Mouse (Mus musculus) right cerebral cortex, postnatal 14 days (tissue): Measurements from ENCODE around the gene Kcnh4.

Experiments used
- DNase-seq: peaks from one replicate; pipeline ENCODE4 v3.0.0; 2022

The Kcnh4 gene

DNA sequence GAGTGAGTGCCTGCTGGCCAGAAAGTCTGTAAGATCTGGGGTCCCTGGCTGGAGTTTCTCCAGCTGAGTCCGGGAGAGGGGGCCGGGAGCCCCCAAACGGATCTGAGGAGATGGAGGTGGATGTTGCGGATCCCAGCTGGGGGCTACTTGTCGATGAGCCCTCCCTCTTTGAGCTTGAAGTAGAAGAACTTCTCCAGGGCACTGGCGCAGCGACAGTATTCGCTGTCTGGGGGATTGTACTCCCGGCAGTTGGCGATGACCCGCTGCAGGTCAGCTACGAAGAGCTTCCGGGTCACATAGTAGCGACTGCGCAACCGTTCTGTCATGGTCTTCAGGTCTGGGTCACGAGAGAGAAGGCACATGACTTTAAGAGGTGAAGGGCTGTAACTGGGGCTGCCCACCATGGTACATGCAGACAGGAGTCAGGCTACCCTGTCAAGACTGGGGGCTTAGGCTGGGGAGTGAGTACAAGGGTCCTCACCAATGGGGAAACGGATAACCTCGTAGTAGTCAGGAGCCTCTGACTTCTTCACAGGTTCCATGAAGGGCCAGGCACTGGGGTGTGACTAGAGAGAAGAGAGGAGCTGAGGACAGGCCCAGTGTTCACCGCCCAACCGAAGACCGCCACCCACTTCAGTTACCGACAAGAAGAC is 54.5 kb downstream of the Kcnh4 start:
- no peak for DNase-seq

DNA sequence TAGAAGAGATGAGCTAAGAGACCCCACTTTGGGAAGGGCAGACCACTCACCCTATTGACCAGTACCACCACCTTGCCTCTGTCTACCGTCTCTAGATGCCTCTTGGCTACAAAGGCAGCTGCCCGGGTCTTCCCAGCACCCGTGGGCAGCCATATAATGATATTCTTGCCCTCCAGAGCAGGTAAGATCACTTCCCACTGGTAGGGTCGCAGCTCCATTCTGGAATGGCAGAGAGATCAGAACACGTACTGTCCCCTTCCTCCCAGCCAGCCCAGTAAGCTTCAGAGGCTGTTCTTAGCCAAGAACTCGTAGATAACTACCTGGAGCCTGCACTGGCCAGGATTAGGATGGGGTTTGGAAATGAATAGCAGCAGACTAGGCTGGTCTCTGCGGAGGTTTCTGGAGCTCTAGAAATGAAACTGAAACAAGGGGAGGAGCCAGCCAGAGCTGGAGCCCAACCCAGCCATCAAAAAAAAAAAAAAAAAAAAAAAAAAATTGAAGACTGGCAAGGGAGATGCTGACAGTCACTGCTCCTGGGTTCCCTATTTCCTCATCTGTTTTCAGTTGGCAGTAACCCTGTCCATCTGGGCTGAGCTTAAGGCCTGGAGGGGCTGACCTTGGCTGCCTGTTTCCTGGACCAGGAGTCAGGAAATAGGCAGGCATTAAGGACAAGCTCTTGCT is 55.8 kb downstream of the Kcnh4 start, which contains the start of gene Dhx58:
TSS of gene Dhx58 (minus strand) at position 421 of the 681 bp plus-strand sequence.
- DNase-seq = no peak

DNA sequence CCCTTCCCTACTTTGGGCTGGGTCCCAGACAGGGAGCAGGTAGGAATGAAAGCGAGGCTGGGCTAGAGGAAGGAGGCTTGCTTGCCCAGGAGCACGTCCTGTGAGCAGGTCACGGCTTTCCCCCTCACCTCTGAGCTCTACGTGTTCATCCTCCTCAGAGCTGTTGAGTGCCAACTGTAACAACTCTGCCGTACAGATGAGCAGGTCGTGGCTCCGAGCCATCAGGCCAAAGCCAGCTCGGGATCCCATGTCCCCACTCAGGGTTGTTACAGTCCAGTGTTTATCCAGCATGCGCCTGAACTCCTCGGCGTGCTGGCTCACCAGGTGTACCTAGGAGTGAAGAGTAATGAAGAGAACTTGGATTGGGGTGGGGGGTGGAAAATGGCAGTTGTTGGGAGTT is 56.4 kb downstream of the Kcnh4 start:
- no peak for DNase-seq

DNA sequence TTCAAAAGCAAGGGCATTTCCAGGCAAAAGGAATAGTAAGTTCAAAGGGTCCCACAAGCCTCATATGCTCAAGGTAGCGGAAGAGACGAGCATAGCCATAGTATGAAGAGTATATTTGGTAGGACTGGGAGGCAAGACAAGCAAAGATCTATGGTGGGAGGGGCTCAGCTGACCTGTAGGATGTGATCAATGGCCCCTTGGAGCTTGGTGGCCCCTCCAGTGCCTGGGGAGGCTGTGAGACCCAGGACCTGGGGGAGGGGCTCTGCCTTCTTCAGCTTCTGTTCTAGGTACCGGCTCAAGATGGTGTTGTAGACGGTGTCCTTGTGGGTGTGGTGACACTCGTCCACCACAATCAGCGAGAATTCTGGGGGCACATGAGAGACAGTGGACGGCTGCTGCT is 56.8 kb downstream of the Kcnh4 start:
- no peak for DNase-seq

DNA sequence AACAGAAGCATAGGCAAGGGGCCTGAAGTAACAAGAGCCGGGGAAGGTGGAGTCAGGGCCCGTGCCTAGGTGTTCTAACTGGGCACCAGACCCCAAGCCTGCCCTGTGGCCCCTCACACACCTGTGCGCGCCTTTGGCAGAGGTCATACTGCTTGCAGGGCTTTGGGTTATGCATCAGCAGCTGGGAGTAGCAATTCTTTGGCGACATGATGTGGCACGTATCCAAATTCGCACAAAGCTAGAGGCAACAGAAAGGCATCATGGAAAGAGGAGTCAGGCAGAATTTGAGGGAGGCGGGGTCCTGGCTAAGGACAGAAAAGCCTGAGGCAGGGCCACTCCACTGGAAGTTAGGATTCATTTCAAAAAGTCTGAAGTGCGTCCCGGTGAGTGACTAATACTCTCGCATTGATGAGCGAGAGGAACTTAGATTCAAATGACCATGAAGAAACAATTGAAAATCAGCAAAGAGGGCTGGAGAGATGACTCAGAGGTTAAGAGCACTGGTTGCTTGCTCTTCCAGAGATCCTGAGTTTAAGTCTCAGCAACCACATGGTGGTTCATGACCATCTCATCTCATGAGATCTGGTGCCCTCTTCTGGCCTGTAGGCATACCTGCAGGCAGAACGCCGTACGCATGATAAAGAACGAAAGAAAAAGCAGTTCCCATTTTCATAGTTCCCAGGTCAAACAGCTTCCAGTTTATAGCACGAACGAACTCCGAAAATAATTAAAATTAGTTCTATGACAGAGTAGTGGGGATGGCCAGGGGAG is 57.5 kb downstream of the Kcnh4 start:
- DNase-seq = no peak

DNA sequence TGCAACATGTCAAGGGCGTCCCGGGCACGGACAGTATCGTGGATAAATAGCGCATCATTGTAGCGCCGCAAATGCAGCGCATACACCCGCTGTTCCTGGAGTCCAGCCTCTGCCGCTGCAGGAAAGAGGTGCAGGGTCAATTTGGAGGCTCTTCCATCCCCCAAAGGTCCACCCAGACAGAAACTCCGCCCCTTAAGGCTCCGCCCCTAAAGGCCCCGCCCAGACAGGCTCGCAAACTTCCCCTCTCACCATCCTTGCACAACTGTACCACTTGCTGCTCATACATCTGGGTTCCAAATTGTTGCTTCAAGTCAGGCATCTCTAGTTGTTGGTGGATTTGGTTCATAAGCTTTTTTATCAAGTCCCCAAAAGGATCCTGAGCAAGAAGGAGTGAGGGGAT is 58.4 kb downstream of the Kcnh4 start:
- no peak for DNase-seq

DNA sequence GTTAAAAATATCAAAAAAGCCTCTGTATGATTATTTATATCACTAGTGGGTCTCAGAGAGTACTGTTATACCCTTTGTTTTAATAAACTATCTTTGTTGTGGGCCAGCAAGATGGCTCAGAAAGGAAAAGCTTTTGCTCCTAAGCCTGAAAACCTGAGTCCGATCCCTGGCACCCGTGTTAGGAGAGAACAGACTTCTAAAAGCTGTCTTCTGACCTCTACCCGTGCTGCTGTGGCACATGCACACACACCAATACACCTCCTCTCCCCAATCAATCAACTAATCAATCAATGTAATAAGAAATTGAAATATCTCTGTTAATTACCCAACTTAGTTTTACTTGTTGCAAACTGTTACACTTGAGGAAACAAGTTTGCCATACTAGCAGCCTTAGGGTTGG is 59.0 kb downstream of the Kcnh4 start:
- no peak for DNase-seq

DNA sequence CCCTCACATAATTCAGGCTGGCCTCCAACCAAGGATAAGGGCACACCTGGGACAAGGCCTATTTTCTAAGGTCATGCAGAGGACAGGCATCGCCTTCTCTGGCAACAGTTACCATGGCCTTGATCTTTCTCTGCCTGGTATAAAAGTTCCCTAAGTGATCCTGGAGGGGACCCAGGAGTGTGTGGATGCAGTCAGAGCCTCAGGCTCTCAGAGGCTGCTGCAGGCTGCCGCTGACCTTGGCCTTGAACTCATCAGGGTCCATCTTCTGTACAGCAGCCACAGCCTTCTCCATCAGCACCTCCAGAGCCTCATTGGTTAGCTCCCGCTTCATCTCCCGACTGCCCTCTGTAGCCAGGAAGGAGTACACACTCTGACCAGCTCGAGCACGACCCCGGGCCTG is 61.8 kb downstream of the Kcnh4 start:
- DNase-seq = no peak

DNA sequence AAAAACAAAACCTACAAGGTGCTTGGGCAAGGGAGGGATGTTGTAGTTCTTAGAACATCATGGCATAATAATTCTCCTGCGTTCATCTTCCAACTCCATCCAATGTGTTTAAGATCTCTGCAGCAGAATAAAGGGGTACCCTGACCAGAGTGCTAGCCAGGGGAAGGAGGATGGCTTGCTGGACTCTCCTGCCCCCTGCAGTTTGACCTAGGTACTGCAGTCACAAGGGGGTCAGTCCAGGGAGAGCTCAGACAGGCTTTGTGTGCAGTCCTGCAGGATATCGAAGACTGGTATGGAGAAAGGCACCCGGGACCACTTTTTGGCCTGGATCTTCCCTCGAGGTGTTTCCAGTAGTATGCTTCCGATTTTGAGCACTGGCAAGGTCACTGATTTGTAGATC is 64.8 kb downstream of the Kcnh4 start:
- peak; percentile 69 for DNase-seq

DNA sequence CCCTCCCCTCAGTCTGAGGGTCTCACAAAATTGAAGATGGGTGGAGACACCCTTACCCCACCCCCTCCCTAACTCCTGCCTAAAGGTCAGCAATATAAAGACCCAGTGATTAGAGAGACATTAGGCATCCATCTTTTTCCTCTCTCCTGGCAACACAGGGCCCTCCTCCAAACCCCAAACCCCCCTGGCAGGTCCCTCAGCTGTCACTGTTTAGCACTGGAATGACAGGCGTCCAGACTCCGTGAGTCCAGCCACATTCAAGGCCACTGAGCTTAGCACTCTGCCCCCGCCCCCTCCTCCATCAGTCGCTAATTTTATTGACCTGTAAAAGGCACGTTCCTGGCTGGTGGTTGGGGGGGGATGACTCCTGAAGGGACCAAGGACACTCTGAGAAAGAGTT is 66.6 kb downstream of the Kcnh4 start:
- DNase-seq = no peak

DNA sequence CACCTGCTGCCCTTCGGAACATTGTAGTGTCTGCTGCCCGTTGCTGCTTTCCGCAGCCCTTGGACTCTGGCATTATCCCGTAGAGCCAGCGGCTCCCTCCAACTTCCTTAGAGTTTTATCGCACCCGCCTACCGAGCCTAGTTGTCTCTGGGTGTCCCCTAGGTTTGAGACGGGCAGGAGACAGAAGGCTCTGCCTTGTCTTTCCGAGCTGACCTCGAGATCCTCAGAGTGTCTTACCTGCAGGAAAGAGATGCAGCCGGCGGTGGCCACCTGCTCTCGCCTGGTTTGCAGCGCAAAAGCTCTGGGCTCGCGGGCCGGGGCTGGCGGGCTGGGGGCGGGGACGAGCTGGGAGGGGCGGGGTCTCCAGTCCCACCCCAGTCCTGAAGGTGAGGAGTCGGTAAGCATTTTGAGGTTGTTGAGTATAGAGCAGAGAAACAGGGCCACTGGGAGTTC is 67.6 kb downstream of the Kcnh4 start, which contains the start of gene Zfp385c:
TSS of gene Zfp385c (minus strand) at position 292 of the 453 bp plus-strand sequence.
- no peak for DNase-seq

DNA sequence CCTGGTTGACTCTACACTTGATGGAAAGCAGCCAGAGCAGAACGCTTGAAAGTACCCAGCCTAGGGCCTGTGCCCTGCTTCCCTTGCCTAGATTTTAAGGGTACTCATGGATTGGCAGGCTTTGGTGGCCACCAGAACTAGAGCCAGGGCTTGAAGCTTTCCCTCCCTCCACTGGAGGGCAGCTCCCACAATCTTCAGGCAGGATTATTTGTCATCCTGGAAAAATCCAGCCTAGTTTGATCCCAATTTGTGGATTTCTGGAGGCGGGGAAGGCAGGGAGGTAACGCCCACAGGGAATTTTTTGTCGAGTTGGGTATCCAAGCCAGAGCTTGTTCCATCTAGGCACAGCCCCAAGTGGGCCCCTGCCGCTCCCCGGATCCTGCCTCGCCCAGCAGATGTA is 69.4 kb downstream of the Kcnh4 start:
- no peak for DNase-seq
